Mouse (Mus musculus): ENCODE data around the gene Asah2. TPM values are rescaled to one million over a fixed set of nuclear protein-coding genes. Genes with fewer than 3 reads are reported as not detected.
"Not testable (repeated sequence)": the region's sequence is repeated elsewhere in the genome, so short reads cannot be mapped to it uniquely, and the experiment has no call there.

Asah2 gene
- polyA plus RNA-seq, 1 experiment from 2014 or later, result 1.0 TPM

GRCm38 (mm10) chr19:32088570-32088969 lies 19.4 kb downstream of the Asah2 start:
- Histone ChIP-seq H3K36me3 (ENCODE audit: control insufficient read depth, insufficient read depth, low read length) (no peaks in the 10 kb centered on the region), H3K9me3 (ENCODE audit: control insufficient read depth, low read length) (no peaks in the 10 kb centered on the region), H3K27me3 (ENCODE audit: control insufficient read depth, insufficient read depth, low read length) (no peaks in the 10 kb centered on the region), H3K4me2 (ENCODE audit: low read depth) (no peak overlapping the region), H3K27ac (ENCODE audit: low read depth, low read length) (no peak overlapping the region), H3K4me1 (ENCODE audit: control insufficient read depth, insufficient read depth, low read length) (no peaks in the 10 kb centered on the region), H3K4me3 (ENCODE audit: low read depth, low read length) (no peak overlapping the region), H3K9ac (ENCODE audit: low read length) (no peak overlapping the region)
- WGBS, result 86% methylated on average over 1 of the region's 1 CpGs
- DNase-seq (ENCODE audit: low spot score), result no peak
- no peak for ATAC-seq (ENCODE audit: insufficient read depth, low FRiP score, low TSS enrichment)

- no peak overlapping the region for H3K4me3 ChIP-seq (ENCODE audit: low read depth, low read length)
- H3K4me2 ChIP-seq (ENCODE audit: low read depth), result no peak overlapping the region
- ATAC-seq (ENCODE audit: insufficient read depth, low FRiP score, low TSS enrichment), result no peak
- H3K36me3 ChIP-seq (ENCODE audit: control insufficient read depth, insufficient read depth, low read length), result no peaks in the 10 kb centered on the region
- H3K27me3 ChIP-seq (ENCODE audit: control insufficient read depth, insufficient read depth, low read length), result no peaks in the 10 kb centered on the region
- no peaks in the 10 kb centered on the region for H3K4me1 ChIP-seq (ENCODE audit: control insufficient read depth, insufficient read depth, low read length)
- no peak for DNase-seq (ENCODE audit: low spot score)
- no peak overlapping the region for H3K27ac ChIP-seq (ENCODE audit: low read depth, low read length)
- no peaks in the 10 kb centered on the region for H3K9me3 ChIP-seq (ENCODE audit: control insufficient read depth, low read length)
- no peak overlapping the region for H3K9ac ChIP-seq (ENCODE audit: low read length)
- WGBS, result 90% methylated on average over 6 of the region's 6 CpGs
Observed at GRCm38 (mm10) chr19:32087736-32088470, 20.1 kb downstream of the Asah2 start.

- H3K36me3 ChIP-seq (ENCODE audit: control insufficient read depth, insufficient read depth, low read length); H3K4me2 ChIP-seq (ENCODE audit: low read depth); H3K9me3 ChIP-seq (ENCODE audit: control insufficient read depth, low read length); H3K27me3 ChIP-seq (ENCODE audit: control insufficient read depth, insufficient read depth, low read length); DNase-seq (ENCODE audit: low spot score); ATAC-seq (ENCODE audit: insufficient read depth, low FRiP score, low TSS enrichment); H3K4me3 ChIP-seq (ENCODE audit: low read depth, low read length); H3K9ac ChIP-seq (ENCODE audit: low read length); H3K4me1 ChIP-seq (ENCODE audit: control insufficient read depth, insufficient read depth, low read length); H3K27ac ChIP-seq (ENCODE audit: low read depth, low read length): not testable (repeated sequence)
- WGBS, result 96% methylated on average over 1 of the region's 1 CpGs
Observed at GRCm38 (mm10) chr19:32084813-32085212, 23.2 kb downstream of the Asah2 start.

- Histone ChIP-seq H3K9me3 (ENCODE audit: control insufficient read depth, low read length) (no peaks in the 10 kb centered on the region), H3K4me3 (ENCODE audit: low read depth, low read length) (no peak overlapping the region), H3K9ac (ENCODE audit: low read length) (no peak overlapping the region), H3K4me1 (ENCODE audit: control insufficient read depth, insufficient read depth, low read length) (no peaks in the 10 kb centered on the region), H3K36me3 (ENCODE audit: control insufficient read depth, insufficient read depth, low read length) (no peaks in the 10 kb centered on the region), H3K27ac (ENCODE audit: low read depth, low read length) (no peak overlapping the region), H3K27me3 (ENCODE audit: control insufficient read depth, insufficient read depth, low read length) (no peaks in the 10 kb centered on the region), H3K4me2 (ENCODE audit: low read depth) (no peak overlapping the region)
- WGBS, result 71% methylated on average over 2 of the region's 2 CpGs
- DNase-seq (ENCODE audit: low spot score) (no peak), ATAC-seq (ENCODE audit: insufficient read depth, low FRiP score, low TSS enrichment) (no peak)
Observed at GRCm38 (mm10) chr19:32070340-32070739, 37.7 kb downstream of the Asah2 start.

GRCm38 (mm10) chr19:32069598-32069997 lies 38.4 kb downstream of the Asah2 start:
- H3K27ac ChIP-seq (ENCODE audit: low read depth, low read length), result no peak overlapping the region
- no peak overlapping the region for H3K4me3 ChIP-seq (ENCODE audit: low read depth, low read length)
- H3K4me2 ChIP-seq (ENCODE audit: low read depth), result no peak overlapping the region
- H3K36me3 ChIP-seq (ENCODE audit: control insufficient read depth, insufficient read depth, low read length), result no peaks in the 10 kb centered on the region
- WGBS, result 88% methylated on average over 2 of the region's 2 CpGs
- H3K9ac ChIP-seq (ENCODE audit: low read length), result no peak overlapping the region
- DNase-seq (ENCODE audit: low spot score) (no peak), ATAC-seq (ENCODE audit: insufficient read depth, low FRiP score, low TSS enrichment) (no peak)
- H3K9me3 ChIP-seq (ENCODE audit: control insufficient read depth, low read length), result no peaks in the 10 kb centered on the region
- H3K27me3 ChIP-seq (ENCODE audit: control insufficient read depth, insufficient read depth, low read length), result no peaks in the 10 kb centered on the region
- H3K4me1 ChIP-seq (ENCODE audit: control insufficient read depth, insufficient read depth, low read length), result no peaks in the 10 kb centered on the region

- no peak overlapping the region for H3K4me2 ChIP-seq (ENCODE audit: low read depth)
- H3K36me3 ChIP-seq (ENCODE audit: control insufficient read depth, insufficient read depth, low read length), result no peaks in the 10 kb centered on the region
- H3K4me1 ChIP-seq (ENCODE audit: control insufficient read depth, insufficient read depth, low read length), result no peaks in the 10 kb centered on the region
- H3K27me3 ChIP-seq (ENCODE audit: control insufficient read depth, insufficient read depth, low read length), result no peaks in the 10 kb centered on the region
- WGBS, result 84% methylated on average over 4 of the region's 4 CpGs
- H3K27ac ChIP-seq (ENCODE audit: low read depth, low read length), result no peak overlapping the region
- no peak for DNase-seq (ENCODE audit: low spot score)
- ATAC-seq (ENCODE audit: insufficient read depth, low FRiP score, low TSS enrichment), result no peak
- no peaks in the 10 kb centered on the region for H3K9me3 ChIP-seq (ENCODE audit: control insufficient read depth, low read length)
- no peak overlapping the region for H3K4me3 ChIP-seq (ENCODE audit: low read depth, low read length)
- H3K9ac ChIP-seq (ENCODE audit: low read length), result no peak overlapping the region
Observed at GRCm38 (mm10) chr19:32067669-32068068, 40.3 kb downstream of the Asah2 start.

GRCm38 (mm10) chr19:32061294-32061693 lies 46.7 kb downstream of the Asah2 start:
- WGBS, result 80% methylated on average over 1 of the region's 1 CpGs
- Histone ChIP-seq H3K4me2 (ENCODE audit: low read depth) (no peak overlapping the region), H3K9me3 (ENCODE audit: control insufficient read depth, low read length) (no peaks in the 10 kb centered on the region), H3K27me3 (ENCODE audit: control insufficient read depth, insufficient read depth, low read length) (no peaks in the 10 kb centered on the region), H3K36me3 (ENCODE audit: control insufficient read depth, insufficient read depth, low read length) (no peaks in the 10 kb centered on the region), H3K9ac (ENCODE audit: low read length) (no peak overlapping the region), H3K4me1 (ENCODE audit: control insufficient read depth, insufficient read depth, low read length) (no peaks in the 10 kb centered on the region), H3K27ac (ENCODE audit: low read depth, low read length) (no peak overlapping the region), H3K4me3 (ENCODE audit: low read depth, low read length) (no peak overlapping the region)
- ATAC-seq (ENCODE audit: insufficient read depth, low FRiP score, low TSS enrichment) (no peak), DNase-seq (ENCODE audit: low spot score) (no peak)

- 88% methylated on average over 1 of the region's 1 CpGs for WGBS
- no peak for ATAC-seq (ENCODE audit: insufficient read depth, low FRiP score, low TSS enrichment)
- H3K9ac ChIP-seq (ENCODE audit: low read length), result no peak overlapping the region
Observed at GRCm38 (mm10) chr19:32056252-32056651, 51.8 kb downstream of the Asah2 start.

GRCm38 (mm10) chr19:32055725-32056124 lies 52.3 kb downstream of the Asah2 start:
- Histone ChIP-seq H3K9me3 (ENCODE audit: control insufficient read depth, low read length) (no peaks in the 10 kb centered on the region), H3K9ac (ENCODE audit: low read length) (no peak overlapping the region), H3K4me3 (ENCODE audit: low read depth, low read length) (no peak overlapping the region), H3K4me1 (ENCODE audit: control insufficient read depth, insufficient read depth, low read length) (no peaks in the 10 kb centered on the region), H3K36me3 (ENCODE audit: control insufficient read depth, insufficient read depth, low read length) (no peaks in the 10 kb centered on the region), H3K27ac (ENCODE audit: low read depth, low read length) (no peak overlapping the region), H3K4me2 (ENCODE audit: low read depth) (no peak overlapping the region), H3K27me3 (ENCODE audit: control insufficient read depth, insufficient read depth, low read length) (no peaks in the 10 kb centered on the region)
- no peak for ATAC-seq (ENCODE audit: insufficient read depth, low FRiP score, low TSS enrichment)
- WGBS, result 57% methylated on average over 1 of the region's 1 CpGs
- no peak for DNase-seq (ENCODE audit: low spot score)

More at GRCm38 (mm10) chr19:32056252-32056651, 51.8 kb downstream of the Asah2 start:
- no peaks in the 10 kb centered on the region for H3K4me1 ChIP-seq (ENCODE audit: control insufficient read depth, insufficient read depth, low read length)
- H3K4me3 ChIP-seq (ENCODE audit: low read depth, low read length), result no peak overlapping the region
- no peak overlapping the region for H3K27ac ChIP-seq (ENCODE audit: low read depth, low read length)
- no peaks in the 10 kb centered on the region for H3K36me3 ChIP-seq (ENCODE audit: control insufficient read depth, insufficient read depth, low read length)
- H3K4me2 ChIP-seq (ENCODE audit: low read depth), result no peak overlapping the region
- no peaks in the 10 kb centered on the region for H3K27me3 ChIP-seq (ENCODE audit: control insufficient read depth, insufficient read depth, low read length)
- no peak for DNase-seq (ENCODE audit: low spot score)
- H3K9me3 ChIP-seq (ENCODE audit: control insufficient read depth, low read length), result no peaks in the 10 kb centered on the region
